Mouse (Mus musculus): ENCODE results near the gene Cdc123.

DNA sequence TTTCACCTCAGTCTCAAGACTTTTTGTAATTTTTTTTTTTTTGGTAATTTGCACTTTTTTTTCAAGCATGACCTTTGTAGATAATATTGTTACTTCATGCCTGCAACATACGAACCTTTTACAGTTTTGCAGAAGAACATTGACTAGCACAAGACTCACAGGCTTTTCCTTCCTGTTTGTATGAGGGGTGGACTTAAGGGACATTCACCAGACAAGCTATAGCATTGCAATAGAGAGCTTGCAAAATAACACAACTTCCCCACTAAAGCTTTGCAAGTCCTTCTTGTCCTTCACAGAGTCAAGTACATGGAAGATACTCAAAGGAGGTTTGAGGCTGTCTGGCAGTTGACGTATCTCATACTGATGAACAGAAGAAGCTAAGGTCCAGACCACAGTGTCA is 72.5 kb downstream of the Cdc123 start:
- no peak for TF ChIP-seq CTCF (IDR thresholded peaks at IDR 0.05)
- no peak for TF ChIP-seq POLR2A (IDR thresholded peaks at IDR 0.05; ENCODE audit: insufficient read depth, low read depth, low read length)
- TF ChIP-seq EP300 (IDR thresholded peaks at IDR 0.05; ENCODE audit: insufficient read depth, low read depth, low read length): no peak
